Comparison of ENCODE assay signal across 30 mouse cellular contexts in genomic region chr10:110563571-110563970, GRCm38 (mm10).
A peak's percentile ranks its signal among the peaks of the same experiment; 100 is the strongest.
DNase-seq lines count a peak whose midpoint lies in the region; ATAC-seq and TF ChIP-seq lines count a peak whose summit lies in the region.
"Had no signal": no experiment of that assay in that cellular context is flagged by ENCODE, and none has a peak within 500 bp of the region (broad histone marks: within the 10 kb centered on the region; RNA-seq: fewer than 3 reads in every experiment).

No protein-coding gene starts in this region.

- H3K27ac ChIP-seq in gastrocnemius, adult 2 months, result no peak overlapping the region
- H3K27ac ChIP-seq: embryonic facial prominence, embryonic 12.5 days; heart, adult 2 months; hindbrain, embryonic 13.5 days; limb, embryonic 10.5 days; limb, embryonic 15.5 days; liver, embryonic 13.5 days; macrophage; midbrain, embryonic 15.5 days; stomach, postnatal 0 days had no signal

- H3K4me3 ChIP-seq in gastrocnemius, adult 2 months, result no peak overlapping the region
- H3K4me3 ChIP-seq: embryonic facial prominence, embryonic 12.5 days; heart, adult 2 months; heart, embryonic 12.5 days; hindbrain, embryonic 13.5 days; limb, embryonic 10.5 days; limb, embryonic 15.5 days; liver, embryonic 13.5 days; midbrain, embryonic 15.5 days had no signal

- no peak for TF ChIP-seq CTCF in gastrocnemius, adult 2 months (IDR thresholded peaks at IDR 0.05)

- peak; percentile 93 for ATAC-seq in frontal cortex, adult (ENCODE audit: low TSS enrichment)
- ATAC-seq: forebrain, embryonic 16.5 days; intestine, embryonic 16.5 days; lung, postnatal 0 days; midbrain, embryonic 15.5 days had no signal

- intact Hi-C loops in left cerebral cortex, postnatal 4 days (cut with DNase I), result no loop called here
- intact Hi-C loops in gastrocnemius, adult 2 months (cut with DNase I), result no loop called here

- DNase-seq in frontal cortex, postnatal 14 days (ENCODE audit: low spot score in 2 of 2), result no peak
- peak; percentile 16 to 20 for DNase-seq in left cerebral cortex, adult 18-20 months (ENCODE audit: low spot score in 2 of 2)
- no peak for DNase-seq in left cerebral cortex, postnatal 4 days
- DNase-seq in layer of hippocampus, adult 9-11 months, result peak; percentile 48
- peak; percentile 37 for DNase-seq in right cerebral cortex, postnatal 14 days
- no peak for DNase-seq in gastrocnemius, adult 2 months
- DNase-seq in heart, adult 11 months, result no peak
- DNase-seq: adrenal gland, adult 8-10 months; cerebellum, adult 8-10 months; embryo, embryonic 11 days; gastrocnemius, postnatal 36 days; heart, adult 2 months; heart, postnatal 4 days; kidney, postnatal 14 days; liver, embryonic 13.5 days; lung, adult 18-20 months; thymus, adult 2 months; thymus, postnatal 36 days had no signal

Comparison
In these comparisons a context has a peak if more than half of its experiments do, and no peak if none do; other contexts are left out.
1. DNase-seq: peak in left cerebral cortex, adult 18-20 months (2 of 2), layer of hippocampus, adult 9-11 months (single experiment) and right cerebral cortex, postnatal 14 days (single experiment); none in frontal cortex, postnatal 14 days (0 of 2), left cerebral cortex, postnatal 4 days (single experiment), gastrocnemius, adult 2 months (single experiment) and heart, adult 11 months (single experiment).